Mouse (Mus musculus): ENCODE data around the gene Kcnc1. TPM values are rescaled to one million over a fixed set of nuclear protein-coding genes. Genes with fewer than 3 reads are reported as not detected.

Gene Kcnc1
- polyA plus RNA-seq (2015; fragmentation: Nextera tagmentation; extraction: Ambion mirVana) = 0.34 and 0.39 TPM in 2 replicates

- Histone ChIP-seq H3K4me2 (peak within 1 kb of the TSS; percentile 90), H3K36me3 (no peaks in the 10 kb centered on the region), H3K9ac (peak within 1 kb of the TSS; percentile 28; the same call in 1 of the 2 replicates), H3K4me1 (peaks cover 22% of the 10 kb centered on the region), H3K4me3 (peak within 1 kb of the TSS; percentile 50), H3K27me3 (peaks cover 84% of the 10 kb centered on the region), H3K9me3 (no peaks in the 10 kb centered on the region), H3K27ac (no peak within 1 kb of the TSS)
- peak; percentile 75 for ATAC-seq (ENCODE audit: insufficient number of reproducible peaks, insufficient read depth, low FRiP score, low TSS enrichment, low read depth)
- under 1% methylated on average over 83 of the region's 93 CpGs for WGBS
Measured at GRCm38 (mm10) chr7:46396231-46396927, at the start of gene Kcnc1. Gene Kcnc1, plus strand, starts transcription at chr7:46396497.

- Histone ChIP-seq H3K27me3 (peaks cover 51% of the 10 kb centered on the region), H3K9me3 (no peaks in the 10 kb centered on the region), H3K36me3 (no peaks in the 10 kb centered on the region), H3K4me2 (no peak overlapping the region), H3K4me1 (0 out of 2 replicates have a peak, but pooled peaks cover 4% of the 10 kb centered on the region), H3K9ac (no peak overlapping the region), H3K4me3 (no peak overlapping the region), H3K27ac (no peak overlapping the region)
- WGBS = 76% methylated on average over 4 of the region's 4 CpGs
- no peak for ATAC-seq (ENCODE audit: insufficient number of reproducible peaks, insufficient read depth, low FRiP score, low TSS enrichment, low read depth)
Measured at GRCm38 (mm10) chr7:46347692-46348091, 48.6 kb upstream of the Kcnc1 start.

GRCm38 (mm10) chr7:46348813-46349212 is 47.5 kb upstream of the Kcnc1 start:
- H3K4me3 ChIP-seq = no peak overlapping the region
- H3K27ac ChIP-seq = no peak overlapping the region
- 2% methylated on average over 36 of the region's 36 CpGs for WGBS
- 0 out of 2 replicates have a peak, but pooled peaks cover 4% of the 10 kb centered on the region for H3K4me1 ChIP-seq
- H3K9me3 ChIP-seq = no peaks in the 10 kb centered on the region
- ATAC-seq (ENCODE audit: insufficient number of reproducible peaks, insufficient read depth, low FRiP score, low TSS enrichment, low read depth) = no peak
- no peak overlapping the region for H3K9ac ChIP-seq
- H3K36me3 ChIP-seq = no peaks in the 10 kb centered on the region
- peak overlapping the region; percentile 27; the same call in 1 of the 2 replicates for H3K4me2 ChIP-seq
- H3K27me3 ChIP-seq = peaks cover 51% of the 10 kb centered on the region

- H3K27ac ChIP-seq = no peak overlapping the region
- no peak overlapping the region for H3K4me3 ChIP-seq
- no peak overlapping the region for H3K9ac ChIP-seq
- peaks cover 51% of the 10 kb centered on the region for H3K27me3 ChIP-seq
- no peaks in the 10 kb centered on the region for H3K9me3 ChIP-seq
- 0 out of 2 replicates have a peak, but pooled peaks cover 4% of the 10 kb centered on the region for H3K4me1 ChIP-seq
- no peak for ATAC-seq (ENCODE audit: insufficient number of reproducible peaks, insufficient read depth, low FRiP score, low TSS enrichment, low read depth)
- no peaks in the 10 kb centered on the region for H3K36me3 ChIP-seq
- H3K4me2 ChIP-seq = no peak overlapping the region
- 49% methylated on average over 9 of the region's 9 CpGs for WGBS
Measured at GRCm38 (mm10) chr7:46350119-46350702, 46.1 kb upstream of the Kcnc1 start.

- Histone ChIP-seq H3K4me3 (no peak overlapping the region), H3K9ac (no peak overlapping the region), H3K4me2 (no peak overlapping the region), H3K27ac (no peak overlapping the region), H3K4me1 (0 out of 2 replicates have a peak, but pooled peaks cover 4% of the 10 kb centered on the region), H3K27me3 (peaks cover 39% of the 10 kb centered on the region), H3K9me3 (no peaks in the 10 kb centered on the region), H3K36me3 (no peaks in the 10 kb centered on the region)
- no peak for ATAC-seq (ENCODE audit: insufficient number of reproducible peaks, insufficient read depth, low FRiP score, low TSS enrichment, low read depth)
- WGBS = 71% methylated on average over 2 of the region's 2 CpGs
Measured at GRCm38 (mm10) chr7:46352748-46353147, 43.5 kb upstream of the Kcnc1 start.

- no peaks in the 10 kb centered on the region for H3K9me3 ChIP-seq
- peaks cover 34% of the 10 kb centered on the region for H3K27me3 ChIP-seq
- no peak overlapping the region for H3K27ac ChIP-seq
- ATAC-seq (ENCODE audit: insufficient number of reproducible peaks, insufficient read depth, low FRiP score, low TSS enrichment, low read depth) = 0 out of 2 replicates have a peak, but pooled peaks have one; percentile 17
- no peaks in the 10 kb centered on the region for H3K36me3 ChIP-seq
- no peak overlapping the region for H3K4me3 ChIP-seq
- H3K4me2 ChIP-seq = no peak overlapping the region
- 29% methylated on average over 8 of the region's 8 CpGs for WGBS
- 0 out of 2 replicates have a peak, but pooled peaks cover 4% of the 10 kb centered on the region for H3K4me1 ChIP-seq
- no peak overlapping the region for H3K9ac ChIP-seq
Measured at GRCm38 (mm10) chr7:46353216-46353615, 43.1 kb upstream of the Kcnc1 start.

GRCm38 (mm10) chr7:46353875-46354274 is 42.4 kb upstream of the Kcnc1 start:
- Histone ChIP-seq H3K27ac (no peak overlapping the region), H3K9ac (no peak overlapping the region), H3K9me3 (no peaks in the 10 kb centered on the region), H3K36me3 (no peaks in the 10 kb centered on the region), H3K4me2 (no peak overlapping the region), H3K27me3 (peaks cover 27% of the 10 kb centered on the region), H3K4me3 (no peak overlapping the region), H3K4me1 (0 out of 2 replicates have a peak, but pooled peaks cover 2% of the 10 kb centered on the region)
- 28% methylated on average over 4 of the region's 4 CpGs for WGBS
- ATAC-seq (ENCODE audit: insufficient number of reproducible peaks, insufficient read depth, low FRiP score, low TSS enrichment, low read depth) = no peak

- H3K4me2 ChIP-seq = no peak overlapping the region
- no peaks in the 10 kb centered on the region for H3K36me3 ChIP-seq
- H3K9ac ChIP-seq = no peak overlapping the region
- H3K27ac ChIP-seq = no peak overlapping the region
- H3K4me3 ChIP-seq = no peak overlapping the region
- H3K9me3 ChIP-seq = no peaks in the 10 kb centered on the region
- ATAC-seq (ENCODE audit: insufficient number of reproducible peaks, insufficient read depth, low FRiP score, low TSS enrichment, low read depth) = no peak
- no peaks in the 10 kb centered on the region for H3K4me1 ChIP-seq
- H3K27me3 ChIP-seq = peaks cover 6% of the 10 kb centered on the region; the same call in 1 of the 2 replicates
Measured at GRCm38 (mm10) chr7:46361776-46362175, 34.5 kb upstream of the Kcnc1 start.

GRCm38 (mm10) chr7:46364154-46364553 is 32.1 kb upstream of the Kcnc1 start:
- Histone ChIP-seq H3K27ac (no peak overlapping the region), H3K4me1 (no peaks in the 10 kb centered on the region), H3K9me3 (no peaks in the 10 kb centered on the region), H3K4me3 (no peak overlapping the region), H3K27me3 (peaks cover 10% of the 10 kb centered on the region; the same call in 1 of the 2 replicates), H3K9ac (no peak overlapping the region), H3K4me2 (no peak overlapping the region), H3K36me3 (no peaks in the 10 kb centered on the region)
- WGBS = 69% methylated on average over 5 of the region's 5 CpGs
- no peak for ATAC-seq (ENCODE audit: insufficient number of reproducible peaks, insufficient read depth, low FRiP score, low TSS enrichment, low read depth)

- H3K27ac ChIP-seq = no peak overlapping the region
- peaks cover 10% of the 10 kb centered on the region; the same call in 1 of the 2 replicates for H3K27me3 ChIP-seq
- no peaks in the 10 kb centered on the region for H3K9me3 ChIP-seq
- no peaks in the 10 kb centered on the region for H3K4me1 ChIP-seq
- ATAC-seq (ENCODE audit: insufficient number of reproducible peaks, insufficient read depth, low FRiP score, low TSS enrichment, low read depth) = no peak
- 83% methylated on average over 1 of the region's 1 CpGs for WGBS
- H3K4me2 ChIP-seq = no peak overlapping the region
- no peaks in the 10 kb centered on the region for H3K36me3 ChIP-seq
- no peak overlapping the region for H3K4me3 ChIP-seq
- H3K9ac ChIP-seq = no peak overlapping the region
Measured at GRCm38 (mm10) chr7:46365810-46366209, 30.5 kb upstream of the Kcnc1 start.

GRCm38 (mm10) chr7:46371104-46371503 is 25.2 kb upstream of the Kcnc1 start:
- H3K9me3 ChIP-seq = no peaks in the 10 kb centered on the region
- no peak overlapping the region for H3K4me3 ChIP-seq
- H3K9ac ChIP-seq = no peak overlapping the region
- 76% methylated on average over 4 of the region's 4 CpGs for WGBS
- peaks cover 46% of the 10 kb centered on the region for H3K27me3 ChIP-seq
- H3K4me1 ChIP-seq = peaks cover under 1% of the 10 kb centered on the region; the same call in 1 of the 2 replicates
- no peak overlapping the region for H3K4me2 ChIP-seq
- no peak overlapping the region for H3K27ac ChIP-seq
- no peaks in the 10 kb centered on the region for H3K36me3 ChIP-seq
- ATAC-seq (ENCODE audit: insufficient number of reproducible peaks, insufficient read depth, low FRiP score, low TSS enrichment, low read depth) = no peak
